Mouse (Mus musculus): ENCODE results near the gene Gpr1. TPM values are rescaled to one million over a fixed set of nuclear protein-coding genes. Genes with fewer than 3 reads are reported as not detected.
"Not testable (repeated sequence)": the region's sequence is repeated elsewhere in the genome, so short reads cannot be mapped to it uniquely, and the experiment has no call there.

The Gpr1 gene
- total and polyA plus RNA-seq, 2 experiments from 2014 or later, result 0.48 to 1.2 TPM

DNA sequence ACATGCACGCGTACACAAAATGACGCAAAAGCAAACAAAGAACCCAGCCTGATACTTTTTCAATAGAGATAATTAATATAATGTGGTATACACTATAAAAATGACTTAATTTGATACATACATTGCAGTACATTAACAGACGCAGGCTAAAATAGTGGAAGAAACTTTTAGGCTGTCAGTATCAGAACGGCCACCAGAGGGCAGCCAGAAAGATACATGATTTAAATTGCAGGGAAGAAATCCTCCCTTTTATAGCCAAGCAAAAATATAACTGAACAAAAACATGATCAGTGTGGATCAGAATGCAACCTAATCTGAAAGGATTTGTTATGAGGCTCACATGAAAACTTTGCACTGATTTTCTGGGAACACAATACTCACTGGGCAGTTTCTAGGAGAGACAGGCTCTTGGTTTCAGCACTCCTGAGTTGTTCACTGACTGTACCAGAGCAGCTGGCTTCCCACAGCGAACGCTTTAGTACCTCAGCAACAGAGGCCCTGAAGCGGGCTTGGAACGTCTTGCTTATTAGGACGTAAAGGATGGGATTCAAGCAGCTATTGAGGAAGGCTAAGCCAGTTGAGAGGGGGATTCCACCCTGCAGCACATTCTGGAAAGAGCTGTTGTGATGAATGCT lies 31.6 kb downstream of the Gpr1 start:
- WGBS, result 52% methylated on average over 10 of the region's 10 CpGs
- H3K27ac ChIP-seq, result no peak overlapping the region
- H3K4me2 ChIP-seq (ENCODE audit: low read depth, low read length), result no peak overlapping the region
- no peak overlapping the region for H3K4me3 ChIP-seq (ENCODE audit: low read length)
- DNase-seq (ENCODE audit: low spot score), result peak; percentile 80
- no peaks in the 10 kb centered on the region for H3K27me3 ChIP-seq (ENCODE audit: insufficient read depth, low read length)
- H3K9ac ChIP-seq (replicated peaks; ENCODE audit: low read length), result no peak overlapping the region
- no peaks in the 10 kb centered on the region; the same call in 1 of the 2 replicates for H3K4me1 ChIP-seq (ENCODE audit: insufficient read depth, low read length)
- no peak for ATAC-seq
- peaks cover 19% of the 10 kb centered on the region for H3K36me3 ChIP-seq (ENCODE audit: insufficient read depth, low read length)
- TF ChIP-seq CTCF (IDR thresholded peaks at IDR 0.05; ENCODE audit: low read depth), result peak; percentile 78
- no peaks in the 10 kb centered on the region for H3K9me3 ChIP-seq (ENCODE audit: low read length)

GRCm38 (mm10) chr1:63182212-63182611 lies 32.1 kb downstream of the Gpr1 start:
- no peaks in the 10 kb centered on the region for H3K9me3 ChIP-seq (ENCODE audit: low read length)
- no peak overlapping the region for H3K4me2 ChIP-seq (ENCODE audit: low read depth, low read length)
- no peaks in the 10 kb centered on the region; the same call in 1 of the 2 replicates for H3K4me1 ChIP-seq (ENCODE audit: insufficient read depth, low read length)
- no peak overlapping the region for H3K27ac ChIP-seq
- no peak overlapping the region for H3K4me3 ChIP-seq (ENCODE audit: low read length)
- H3K9ac ChIP-seq (replicated peaks; ENCODE audit: low read length), result no peak overlapping the region
- ATAC-seq (no peak), DNase-seq (ENCODE audit: low spot score) (peak; percentile 26)
- peaks cover 19% of the 10 kb centered on the region for H3K36me3 ChIP-seq (ENCODE audit: insufficient read depth, low read length)
- TF ChIP-seq CTCF (IDR thresholded peaks at IDR 0.05; ENCODE audit: low read depth), result no peak
- WGBS, result 69% methylated on average over 5 of the region's 5 CpGs
- H3K27me3 ChIP-seq (ENCODE audit: insufficient read depth, low read length), result no peaks in the 10 kb centered on the region

GRCm38 (mm10) chr1:63181480-63181879 lies 32.9 kb downstream of the Gpr1 start:
- Histone ChIP-seq H3K4me1 (ENCODE audit: insufficient read depth, low read length) (no peaks in the 10 kb centered on the region; the same call in 1 of the 2 replicates), H3K4me3 (ENCODE audit: low read length) (no peak overlapping the region), H3K27ac (no peak overlapping the region), H3K27me3 (ENCODE audit: insufficient read depth, low read length) (no peaks in the 10 kb centered on the region), H3K9ac (replicated peaks; ENCODE audit: low read length) (no peak overlapping the region), H3K9me3 (ENCODE audit: low read length) (no peaks in the 10 kb centered on the region), H3K4me2 (ENCODE audit: low read depth, low read length) (no peak overlapping the region), H3K36me3 (ENCODE audit: insufficient read depth, low read length) (peaks cover 19% of the 10 kb centered on the region)
- 100% methylated on average over 1 of the region's 1 CpGs for WGBS
- no peak for TF ChIP-seq CTCF (IDR thresholded peaks at IDR 0.05; ENCODE audit: low read depth)
- no peak for ATAC-seq
- no peak for DNase-seq (ENCODE audit: low spot score)

- no peaks in the 10 kb centered on the region for H3K9me3 ChIP-seq (ENCODE audit: low read length)
- H3K4me1 ChIP-seq (ENCODE audit: insufficient read depth, low read length), result no peaks in the 10 kb centered on the region; the same call in 1 of the 2 replicates
- H3K4me2 ChIP-seq (ENCODE audit: low read depth, low read length), result no peak overlapping the region
- peaks cover 19% of the 10 kb centered on the region for H3K36me3 ChIP-seq (ENCODE audit: insufficient read depth, low read length)
- H3K4me3 ChIP-seq (ENCODE audit: low read length), result no peak overlapping the region
- 5% methylated on average over 3 of the region's 3 CpGs for WGBS
- H3K27me3 ChIP-seq (ENCODE audit: insufficient read depth, low read length), result no peaks in the 10 kb centered on the region
- no peak overlapping the region for H3K27ac ChIP-seq
- TF ChIP-seq CTCF (IDR thresholded peaks at IDR 0.05; ENCODE audit: low read depth), result peak; percentile 97
- DNase-seq (ENCODE audit: low spot score), result peak; percentile 98
- no peak overlapping the region for H3K9ac ChIP-seq (replicated peaks; ENCODE audit: low read length)
- peak; percentile 85 for ATAC-seq
Measured at GRCm38 (mm10) chr1:63181019-63181418, 33.3 kb downstream of the Gpr1 start.

DNA sequence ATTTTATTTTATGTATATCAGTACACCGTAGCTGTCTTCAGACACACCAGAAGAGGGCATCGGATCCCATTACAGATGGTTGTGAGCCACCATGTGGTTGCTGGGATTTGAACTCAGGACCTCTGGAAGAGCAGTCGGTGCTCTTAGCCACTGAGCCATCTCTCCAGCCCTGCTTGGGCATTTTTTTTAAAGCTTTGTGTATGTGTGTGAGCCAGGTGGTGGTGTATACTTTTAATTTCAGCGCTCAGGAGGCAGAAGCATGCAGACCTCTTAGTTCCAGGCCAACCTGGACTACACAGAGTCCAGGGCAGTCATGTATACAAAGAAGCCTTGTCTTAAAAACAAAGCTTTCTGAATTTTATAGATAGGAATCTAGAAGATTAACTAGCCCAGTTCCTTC lies 33.8 kb downstream of the Gpr1 start:
- H3K4me1 ChIP-seq (ENCODE audit: insufficient read depth, low read length); ATAC-seq; H3K4me2 ChIP-seq (ENCODE audit: low read depth, low read length); H3K9me3 ChIP-seq (ENCODE audit: low read length); H3K4me3 ChIP-seq (ENCODE audit: low read length); DNase-seq (ENCODE audit: low spot score); H3K27ac ChIP-seq; H3K9ac ChIP-seq (replicated peaks; ENCODE audit: low read length); H3K27me3 ChIP-seq (ENCODE audit: insufficient read depth, low read length): not testable (repeated sequence)
- 68% methylated on average over 4 of the region's 4 CpGs for WGBS
- H3K36me3 ChIP-seq (ENCODE audit: insufficient read depth, low read length), result peaks cover 19% of the 10 kb centered on the region

GRCm38 (mm10) chr1:63180122-63180521 lies 34.2 kb downstream of the Gpr1 start:
- no peak for DNase-seq (ENCODE audit: low spot score)
- no peak for TF ChIP-seq CTCF (IDR thresholded peaks at IDR 0.05; ENCODE audit: low read depth)
- peaks cover 6% of the 10 kb centered on the region for H3K4me1 ChIP-seq (ENCODE audit: insufficient read depth, low read length)
- H3K27ac ChIP-seq, result no peak overlapping the region
- no peak overlapping the region for H3K4me2 ChIP-seq (ENCODE audit: low read depth, low read length)
- no peaks in the 10 kb centered on the region for H3K27me3 ChIP-seq (ENCODE audit: insufficient read depth, low read length)
- peaks cover 19% of the 10 kb centered on the region for H3K36me3 ChIP-seq (ENCODE audit: insufficient read depth, low read length)
- H3K9ac ChIP-seq (replicated peaks; ENCODE audit: low read length), result no peak overlapping the region
- H3K4me3 ChIP-seq (ENCODE audit: low read length), result no peak overlapping the region
- ATAC-seq, result no peak
- no peaks in the 10 kb centered on the region for H3K9me3 ChIP-seq (ENCODE audit: low read length)
- WGBS, result 94% methylated on average over 4 of the region's 4 CpGs

- peak overlapping the region; percentile 71 for H3K4me2 ChIP-seq (ENCODE audit: low read depth, low read length)
- TF ChIP-seq CTCF (IDR thresholded peaks at IDR 0.05; ENCODE audit: low read depth), result no peak
- H3K4me3 ChIP-seq (ENCODE audit: low read length), result no peak overlapping the region
- no peak overlapping the region for H3K27ac ChIP-seq
- 77% methylated on average over 3 of the region's 3 CpGs for WGBS
- no peaks in the 10 kb centered on the region for H3K27me3 ChIP-seq (ENCODE audit: insufficient read depth, low read length)
- H3K9ac ChIP-seq (replicated peaks; ENCODE audit: low read length), result no peak overlapping the region; the same call in 1 of the 2 replicates
- peaks cover 19% of the 10 kb centered on the region for H3K36me3 ChIP-seq (ENCODE audit: insufficient read depth, low read length)
- H3K4me1 ChIP-seq (ENCODE audit: insufficient read depth, low read length), result peaks cover 6% of the 10 kb centered on the region
- no peak for ATAC-seq
- no peak for DNase-seq (ENCODE audit: low spot score)
- no peaks in the 10 kb centered on the region for H3K9me3 ChIP-seq (ENCODE audit: low read length)
Measured at GRCm38 (mm10) chr1:63178308-63178707, 36.0 kb downstream of the Gpr1 start.

Measured in hindbrain, postnatal 0 days (tissue).